Mouse (Mus musculus) heart, postnatal 10 days (tissue): Measurements from ENCODE around the gene Ankrd24. TPM values are rescaled to one million over a fixed set of nuclear protein-coding genes. Genes with fewer than 3 reads are reported as not detected.

Source experiments
- DNase-seq, 2 experiments: peaks; one replicate each; pipeline ENCODE4 v3.0.0; 2021
- intact Hi-C: fragments of 180-260 bp; cut with DNase I; formaldehyde crosslinking; loops from one replicate; pipeline ENCODE4 v1.15.1; 2025
- total RNA-seq, 2 experiments: library from RNA; stranded (reverse); gene quantifications; 2 replicates each; pipeline ENCODE4 v1.2.3; 2021

Ankrd24 gene
- 10 to 100 TPM; 13.9 to 16.6 TPM for total RNA-seq

DNA sequence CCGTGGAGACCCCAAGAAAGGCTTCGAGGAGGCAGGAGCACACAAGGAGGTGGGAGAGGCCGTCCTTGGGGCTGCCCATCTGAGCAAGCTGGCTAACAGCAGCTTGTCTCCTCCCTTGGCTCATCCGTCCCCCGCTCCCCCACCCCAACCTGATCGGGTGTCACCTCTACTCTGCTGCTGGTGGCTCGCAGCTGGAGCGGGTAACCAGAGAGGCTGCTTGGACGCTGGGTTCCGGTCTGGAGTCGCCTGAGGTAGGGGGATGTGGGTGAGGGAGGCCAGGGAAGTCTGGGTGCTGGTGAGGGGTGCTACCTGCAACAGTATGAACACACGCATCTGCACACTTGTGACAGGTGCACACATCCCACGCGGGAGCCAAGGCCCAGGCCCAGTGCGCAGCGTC, at the start of gene Ankrd24:
Ankrd24 (plus strand) TSS at position 151 of the 400 bp plus-strand sequence.
- intact Hi-C loops: no loop called here
- no peak for DNase-seq

- intact Hi-C loops: no loop called here
- no peak for DNase-seq
Observed at GRCm38 (mm10) chr10:81579967-81580366, 48.4 kb upstream of the Ankrd24 start.

DNA sequence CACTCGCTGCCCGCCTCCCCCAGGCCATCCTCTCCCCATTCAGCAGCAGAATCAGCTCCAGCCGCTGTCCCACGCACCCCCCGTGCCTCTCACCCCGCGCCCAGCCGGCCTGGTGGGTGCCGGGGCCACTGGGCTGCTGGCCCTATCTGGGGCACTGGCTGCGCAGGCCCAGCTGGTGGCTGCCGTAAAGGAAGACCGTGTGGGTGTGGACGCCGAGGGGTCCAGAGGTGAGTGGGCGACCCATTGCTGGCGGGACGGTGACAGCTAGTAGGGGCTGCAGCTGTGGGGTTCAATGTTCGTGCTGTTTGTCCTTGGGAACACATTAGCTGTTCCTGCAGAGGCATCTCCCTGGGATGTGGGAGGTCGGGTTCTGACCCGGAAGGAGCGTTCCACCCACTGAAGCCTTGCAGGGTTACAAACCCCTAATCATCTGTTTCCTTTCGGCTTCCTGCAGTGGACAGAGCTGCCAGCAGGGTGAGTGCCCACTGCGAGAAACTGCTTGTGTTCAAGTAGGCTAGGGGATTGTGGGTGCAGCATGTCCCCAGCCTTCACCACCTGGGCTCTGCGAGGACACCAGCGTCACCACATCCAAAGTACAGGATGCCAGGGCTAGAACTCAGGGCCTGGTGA, 47.8 kb upstream of the Ankrd24 start:
- DNase-seq: peak in 1 of 2 experiments; percentile 18

GRCm38 (mm10) chr10:81583347-81583746, 45.0 kb upstream of the Ankrd24 start:
- DNase-seq: no peak
- intact Hi-C loops: no loop called here

More for the DNA sequence above, 47.8 kb upstream of the Ankrd24 start:
- intact Hi-C loops: no loop called here

DNA sequence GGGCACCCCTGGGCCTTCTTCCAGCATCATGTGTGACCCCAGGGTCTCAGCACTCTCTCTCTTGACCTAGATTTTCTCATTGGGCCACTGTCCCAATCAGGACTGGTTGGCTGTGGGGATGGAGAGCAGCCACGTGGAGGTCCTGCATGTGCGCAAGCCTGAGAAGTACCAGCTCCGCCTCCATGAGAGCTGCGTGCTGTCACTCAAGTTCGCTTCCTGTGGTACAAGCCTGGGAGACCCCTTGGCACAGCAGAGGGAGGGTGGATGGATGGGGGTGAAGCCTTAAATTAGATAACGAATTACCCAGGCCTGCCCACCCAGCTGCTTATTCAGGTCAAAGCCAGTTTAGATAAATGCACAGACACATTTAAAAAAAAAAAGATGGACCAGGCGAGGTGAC, 39.6 kb upstream of the Ankrd24 start:
- intact Hi-C loops: no loop called here
- DNase-seq: no peak

DNA sequence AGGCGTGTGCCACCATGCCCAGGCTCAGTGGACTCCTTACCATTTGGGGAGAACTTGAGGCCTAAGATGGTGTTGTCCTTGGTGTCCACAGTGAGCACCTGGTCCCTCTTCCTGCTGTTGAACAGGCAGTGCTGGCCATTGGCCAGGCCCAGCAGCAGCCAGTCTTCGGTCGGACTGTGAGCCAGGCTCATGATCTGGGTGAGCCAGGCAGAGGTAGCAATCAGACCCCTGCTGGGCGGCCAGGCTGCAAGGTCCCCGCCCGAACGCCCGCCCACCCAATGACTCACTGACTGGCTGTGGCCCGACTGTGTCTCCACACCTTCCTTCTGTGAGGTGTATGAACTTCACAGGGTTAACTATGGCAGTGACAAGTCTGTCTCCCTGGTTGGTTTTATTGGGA, 36.5 kb upstream of the Ankrd24 start:
- intact Hi-C loops: no loop called here
- DNase-seq: no peak

DNA sequence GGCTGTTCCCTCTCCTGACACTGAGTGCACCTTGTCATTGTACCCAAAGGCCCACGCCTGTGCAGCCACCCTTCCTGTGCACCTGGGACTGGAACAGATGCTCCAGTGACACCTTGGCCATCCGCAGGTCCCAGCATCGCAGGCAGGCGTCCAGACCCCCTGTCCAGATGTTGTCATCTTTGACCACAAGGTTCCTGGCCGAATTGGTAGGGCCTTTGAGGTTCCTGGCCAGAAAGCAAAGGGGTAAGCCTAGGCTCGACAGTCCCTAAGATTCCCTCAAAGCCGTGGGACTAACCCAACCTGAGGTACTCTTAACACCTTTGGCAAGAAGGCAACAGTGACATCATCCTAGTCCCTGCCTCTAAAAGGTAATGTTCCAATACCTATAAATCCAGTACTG, 35.7 kb upstream of the Ankrd24 start:
- no peak for DNase-seq
- intact Hi-C loops: no loop called here

DNA sequence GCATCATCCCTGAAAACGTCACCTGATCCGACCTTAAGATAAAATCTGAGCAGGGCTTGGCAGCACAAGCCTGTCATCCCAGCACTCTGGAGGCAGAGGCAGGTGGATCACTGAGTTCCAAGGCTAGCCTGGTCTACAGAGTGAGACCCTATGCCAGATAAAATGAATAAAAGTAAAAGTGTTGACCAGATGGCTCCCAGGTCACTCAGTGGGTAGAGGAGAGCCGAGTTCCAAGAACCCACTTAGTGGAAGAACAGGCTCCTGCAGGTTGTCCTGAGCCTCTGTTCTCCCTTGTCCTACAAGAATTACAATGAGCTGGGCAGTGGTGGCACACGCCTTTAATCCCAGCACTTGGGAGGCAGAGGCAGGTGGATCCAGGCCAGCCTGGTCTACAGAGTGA, 35.1 kb upstream of the Ankrd24 start:
- intact Hi-C loops: no loop called here
- DNase-seq: no peak

GRCm38 (mm10) chr10:81593935-81594334, 34.4 kb upstream of the Ankrd24 start:
- intact Hi-C loops: no loop called here
- DNase-seq: no peak

- intact Hi-C loops: no loop called here
- no peak for DNase-seq
Observed at GRCm38 (mm10) chr10:81595599-81595998, 32.7 kb upstream of the Ankrd24 start.

GRCm38 (mm10) chr10:81596611-81597010, 31.7 kb upstream of the Ankrd24 start:
- intact Hi-C loops: no loop called here
- peak; percentile 48 to 50 for DNase-seq

- peak; percentile 61 for DNase-seq
- intact Hi-C loops: no loop called here
Observed at GRCm38 (mm10) chr10:81597137-81597950, 31.0 kb upstream of the Ankrd24 start.

DNA sequence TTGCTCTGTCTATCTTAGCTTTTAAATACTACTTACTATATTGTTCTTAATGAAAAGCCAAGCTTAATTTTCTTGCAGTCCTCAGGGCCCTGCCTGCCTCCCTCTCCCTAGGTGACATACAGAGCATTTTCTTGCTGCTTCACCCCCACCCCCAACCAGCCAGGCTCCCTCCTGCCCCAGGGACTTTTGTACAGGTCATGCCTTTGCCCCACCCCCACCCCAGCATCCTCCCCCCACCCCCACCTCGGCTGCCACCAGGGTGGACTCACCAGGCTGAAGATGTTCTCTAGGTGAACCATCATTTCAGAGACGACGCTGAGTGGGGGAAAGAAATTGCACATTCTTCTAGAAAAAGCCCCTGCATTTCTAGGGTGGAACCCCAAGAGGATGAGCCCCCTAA, 30.0 kb upstream of the Ankrd24 start:
- DNase-seq: no peak
- intact Hi-C loops: loop anchor here (2.0 kb wide), 1 partner anchor 26 kb away; no protein-coding TSS in a partner anchor

GRCm38 (mm10) chr10:81598871-81599270, 29.5 kb upstream of the Ankrd24 start:
- intact Hi-C loops: loop anchor here (2.0 kb wide), 1 partner anchor 26 kb away; no protein-coding TSS in a partner anchor
- DNase-seq: no peak

- no peak for DNase-seq
- intact Hi-C loops: loop anchor here (2.0 to 10.0 kb wide), 2 partner anchors 27 to 45 kb away; partner anchors contain the start of gene Aes
Observed at GRCm38 (mm10) chr10:81599630-81600029, 28.7 kb upstream of the Ankrd24 start.

DNA sequence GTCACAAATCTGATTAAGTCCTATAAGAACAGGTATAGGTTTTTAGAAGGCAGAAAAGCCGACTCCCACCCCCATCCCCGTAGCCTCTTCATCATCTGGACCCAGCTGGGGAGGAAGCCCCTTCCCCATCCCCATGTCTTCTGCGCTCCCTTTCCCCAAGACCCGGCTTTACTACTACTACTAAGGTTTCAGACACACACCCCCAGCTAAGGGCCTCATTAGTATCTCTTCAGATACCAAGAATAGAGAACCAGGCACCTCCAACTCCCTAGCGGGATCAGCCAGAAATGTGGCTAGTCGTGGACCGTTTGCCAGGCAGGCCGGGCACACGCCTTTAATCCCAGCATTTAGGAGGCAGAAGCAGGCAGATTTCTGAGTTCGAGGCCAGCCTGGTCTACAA, 28.2 kb upstream of the Ankrd24 start:
- intact Hi-C loops: loop anchor here (10.0 kb wide), 1 partner anchor 45 kb away; the partner anchor contains the start of gene Aes
- DNase-seq: no peak

DNA sequence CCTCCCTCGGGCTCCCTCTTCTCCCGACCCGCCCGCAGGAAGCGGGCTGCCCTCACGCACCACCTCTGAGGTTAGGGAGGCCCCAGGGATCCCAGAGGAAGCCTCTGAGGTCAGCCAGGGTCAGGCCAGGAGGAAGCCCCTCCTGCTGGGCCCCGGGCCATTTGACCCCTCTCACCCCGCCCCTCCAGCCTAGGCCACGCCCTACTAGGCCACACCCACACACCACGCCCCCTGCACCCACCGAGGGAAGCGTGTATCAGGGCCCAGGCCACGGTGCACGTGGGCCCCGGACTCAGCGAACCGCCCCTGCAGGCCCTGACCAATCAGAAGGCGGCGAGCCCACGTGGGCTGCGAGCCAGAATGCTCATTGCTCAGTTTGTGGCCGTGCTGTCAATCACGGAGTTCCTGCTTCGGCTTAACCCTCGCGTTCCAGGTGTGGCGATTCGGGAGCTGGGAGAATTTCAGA, 27.6 kb upstream of the Ankrd24 start, which contains the start of gene Tle6:
Tle6 (minus strand) TSS at position 336 of the 466 bp plus-strand sequence.
- intact Hi-C loops: loop anchor here (10.0 kb wide), 1 partner anchor 46 kb away; the partner anchor contains the start of gene Aes
- DNase-seq: peak; percentile 95 to 96

- DNase-seq: no peak
- intact Hi-C loops: loop anchor here (10.0 kb wide), 1 partner anchor 47 kb away; the partner anchor contains the start of gene Aes
Observed at GRCm38 (mm10) chr10:81601396-81601905, 26.9 kb upstream of the Ankrd24 start.

DNA sequence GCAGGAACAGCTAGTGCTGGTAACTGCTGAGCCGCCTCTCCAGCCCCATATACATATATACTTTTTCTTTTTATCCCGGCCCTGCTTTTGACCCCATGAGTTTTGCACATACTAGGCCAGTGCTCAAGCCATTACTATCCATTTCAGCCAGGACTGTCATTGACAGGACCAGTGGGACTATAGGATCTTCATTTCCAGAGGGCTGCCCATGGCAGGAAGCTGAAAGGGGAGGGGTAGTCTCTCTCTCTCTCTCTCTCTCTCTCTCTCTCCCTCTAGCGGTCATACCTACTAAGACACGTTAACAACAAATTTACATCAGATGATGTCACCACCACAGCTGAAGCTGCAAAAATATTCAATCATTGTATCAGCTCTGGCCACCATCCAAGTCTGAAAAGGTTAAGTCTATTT, 25.6 kb upstream of the Ankrd24 start:
- peak; percentile 41 to 51 for DNase-seq
- intact Hi-C loops: loop anchor here (10.0 kb wide), 1 partner anchor 48 kb away; the partner anchor contains the start of gene Aes

DNA sequence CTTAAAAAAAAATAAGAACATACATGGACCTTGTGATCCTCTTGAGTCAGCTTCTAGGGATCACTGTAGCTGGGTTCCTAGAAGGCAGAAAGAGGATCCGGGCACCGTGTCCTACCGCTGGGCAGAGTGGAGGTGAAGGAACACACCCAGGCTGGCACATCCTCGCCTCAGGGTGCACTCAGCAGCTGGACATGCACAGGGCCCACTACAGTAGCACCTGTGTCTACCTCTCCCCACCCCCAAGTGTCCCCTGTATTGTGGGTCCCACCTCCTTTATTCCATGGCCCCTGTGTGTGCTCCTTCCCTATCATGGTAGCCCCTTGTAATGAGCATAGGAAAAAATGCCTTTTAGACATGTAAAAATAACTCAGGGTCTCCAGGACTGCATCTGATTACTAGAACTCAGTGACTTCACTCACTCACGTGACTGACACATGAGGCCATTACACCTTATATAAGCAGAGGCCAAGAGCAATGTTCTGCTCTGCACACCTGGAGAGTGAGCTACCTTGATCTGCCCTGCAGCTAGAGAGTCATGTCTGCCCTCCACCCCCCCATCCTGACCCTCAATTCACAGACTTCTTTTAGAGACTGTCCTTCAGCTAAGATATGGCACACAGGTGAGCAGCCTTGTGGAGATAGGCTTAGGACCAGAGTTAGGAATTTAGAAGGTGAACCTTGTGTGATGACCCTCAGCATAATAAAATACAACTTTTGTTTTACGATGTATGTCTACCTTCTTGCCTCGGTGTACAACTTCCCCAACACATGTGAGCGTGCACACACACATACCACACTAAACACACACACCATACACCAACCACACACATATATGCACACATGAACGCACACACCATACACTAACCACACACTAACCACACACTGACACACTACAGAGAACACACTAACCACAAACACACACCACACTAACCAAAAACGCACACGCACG, 24.0 kb upstream of the Ankrd24 start:
- intact Hi-C loops: loop anchor here (2.0 to 10.0 kb wide), 2 partner anchors 49 to 101 kb away; partner anchors contain the start of gene Aes
- DNase-seq: no peak
